Mouse (Mus musculus): Measurements from ENCODE around the gene Cpeb1.

GRCm38 (mm10) chr7:81455155-81455651 lies at the start of gene Cpeb1:
- TF ChIP-seq CTCF (IDR thresholded peaks at IDR 0.05; ENCODE audit: low read depth) = peak; percentile 15; the same call in 1 of the 2 replicates
- TF ChIP-seq EP300 (IDR thresholded peaks at IDR 0.05; ENCODE audit: low read depth) = no peak
